Mouse (Mus musculus): Measurements from ENCODE around the gene Ahnak.

DNA sequence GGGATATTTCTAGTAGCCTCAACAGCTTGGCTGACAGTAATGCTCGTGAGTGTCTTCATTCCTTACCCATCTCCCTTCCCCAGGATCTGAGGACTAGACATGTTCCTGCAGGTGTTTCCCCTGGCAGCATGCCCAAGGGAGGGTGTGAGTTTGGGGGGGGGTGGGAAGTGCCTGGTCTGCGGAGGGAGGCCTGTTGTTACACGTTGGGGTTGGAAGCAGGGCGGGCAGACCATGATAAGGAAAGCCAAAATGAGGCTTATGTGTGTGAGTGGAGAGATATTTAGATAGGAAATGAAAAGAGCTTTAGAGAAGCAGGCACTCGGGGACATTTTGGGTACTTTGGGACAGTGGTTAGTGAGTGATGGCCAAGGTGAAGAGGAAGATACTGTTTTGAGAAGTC lies 45.0 kb upstream of the Ahnak start:
- TF ChIP-seq EP300 (optimal IDR thresholded peaks at IDR 0.05): no peak
- no peak for TF ChIP-seq CTCF (IDR thresholded peaks at IDR 0.05; ENCODE audit: low read depth)
